Mouse (Mus musculus) testis, adult 2 months (tissue): ENCODE measurements around the gene Akap8.

ENCODE experiments used
- CTCF ChIP-seq: fragments of 200-500 bp; IDR thresholded peaks from 2 replicates; pipeline ENCODE4 v1.5.1; 2012; ENCODE audit warnings: low read depth, mild to moderate bottlenecking, inconsistent platforms, low read length, moderate library complexity; ENCODE audit not compliant: control insufficient read depth, insufficient read depth, insufficient replicate concordance
- POLR2A ChIP-seq: fragments of 200-500 bp; IDR thresholded peaks from 2 replicates; pipeline ENCODE4 v1.6.1; 2012; ENCODE audit warnings: low read depth, mild to moderate bottlenecking, inconsistent platforms, low read length, moderate library complexity; ENCODE audit not compliant: control insufficient read depth

- TF ChIP-seq CTCF (no peak), POLR2A (no peak)
Observed at GRCm38 (mm10) chr17:32333675-32334303, 12.8 kb upstream of the Akap8 start.
